Mouse (Mus musculus): Measurements from ENCODE around the gene Ap3b2. TPM values are rescaled to one million over a fixed set of nuclear protein-coding genes. Genes with fewer than 3 reads are reported as not detected.

Ap3b2 gene
- polyA plus RNA-seq, 1 experiment from 2014 or later = 0.24 TPM

DNA sequence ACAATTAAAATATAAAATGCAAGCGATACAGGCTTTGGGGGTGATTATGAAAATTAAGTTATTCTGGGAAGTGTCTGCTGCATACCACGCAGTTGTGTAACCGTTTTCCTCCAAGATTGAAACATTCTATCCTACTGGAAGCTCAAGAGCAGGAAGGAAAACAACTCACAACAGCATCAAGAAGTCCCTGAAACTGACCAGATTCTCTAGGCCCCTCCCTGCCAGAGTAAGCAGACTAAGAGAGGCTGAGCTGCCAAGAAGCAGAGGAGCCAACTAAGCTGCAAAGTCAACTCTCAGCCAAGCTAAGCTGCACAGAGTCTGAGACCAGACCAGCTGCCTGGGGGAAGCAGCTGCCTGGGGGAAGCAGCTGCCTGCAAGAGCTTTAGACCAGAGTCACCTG, 18.5 kb downstream of the Ap3b2 start:
- Histone ChIP-seq H3K4me3 (replicated peaks) (no peak overlapping the region), H3K27me3 (peaks cover 23% of the 10 kb centered on the region), H3K4me2 (no peak overlapping the region), H3K9me3 (replicated peaks) (no peaks in the 10 kb centered on the region), H3K27ac (no peak overlapping the region), H3K9ac (no peak overlapping the region), H3K4me1 (replicated peaks) (no peaks in the 10 kb centered on the region), H3K36me3 (no peaks in the 10 kb centered on the region)
- no peak for ATAC-seq (ENCODE audit: low read depth)
- WGBS (ENCODE audit: insufficient replicate concordance) = 60% methylated on average over 3 of the region's 3 CpGs
- DNase-seq = no peak

DNA sequence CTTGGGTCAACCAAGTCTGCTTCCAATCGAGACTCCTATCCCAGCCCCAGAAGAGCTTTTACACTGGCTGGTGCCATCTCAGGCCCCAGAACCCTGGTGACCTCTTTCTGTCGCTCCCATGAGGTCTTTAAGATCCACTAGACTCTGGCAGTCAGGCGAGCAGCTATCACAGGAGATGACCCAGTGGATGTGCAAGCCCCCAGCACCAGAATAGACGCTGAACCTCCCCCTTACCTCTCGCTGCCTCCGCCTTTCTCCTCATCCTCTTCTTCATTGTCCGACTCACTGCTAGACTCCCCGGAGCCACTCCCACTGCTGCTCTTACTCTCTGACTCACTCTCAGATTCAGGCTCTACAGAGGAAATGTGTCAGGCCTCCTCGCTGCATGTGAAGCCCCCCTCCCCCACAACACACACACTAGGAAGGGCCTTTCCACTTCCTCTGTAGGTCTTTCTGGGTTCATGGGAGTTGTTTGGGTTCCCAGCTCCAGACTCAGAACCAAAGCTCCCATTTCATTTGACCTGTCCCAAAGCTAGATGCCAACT, 28.7 kb downstream of the Ap3b2 start:
- H3K27me3 ChIP-seq = peaks cover 9% of the 10 kb centered on the region; the same call in 1 of the 2 replicates
- H3K27ac ChIP-seq = no peak overlapping the region
- no peak overlapping the region for H3K4me3 ChIP-seq (replicated peaks)
- H3K9ac ChIP-seq = no peak overlapping the region
- no peaks in the 10 kb centered on the region for H3K36me3 ChIP-seq
- 44% methylated on average over 9 of the region's 9 CpGs for WGBS (ENCODE audit: insufficient replicate concordance)
- no peaks in the 10 kb centered on the region for H3K4me1 ChIP-seq (replicated peaks)
- no peak for ATAC-seq (ENCODE audit: low read depth)
- no peak for DNase-seq
- H3K4me2 ChIP-seq = no peak overlapping the region
- H3K9me3 ChIP-seq (replicated peaks) = no peaks in the 10 kb centered on the region

DNA sequence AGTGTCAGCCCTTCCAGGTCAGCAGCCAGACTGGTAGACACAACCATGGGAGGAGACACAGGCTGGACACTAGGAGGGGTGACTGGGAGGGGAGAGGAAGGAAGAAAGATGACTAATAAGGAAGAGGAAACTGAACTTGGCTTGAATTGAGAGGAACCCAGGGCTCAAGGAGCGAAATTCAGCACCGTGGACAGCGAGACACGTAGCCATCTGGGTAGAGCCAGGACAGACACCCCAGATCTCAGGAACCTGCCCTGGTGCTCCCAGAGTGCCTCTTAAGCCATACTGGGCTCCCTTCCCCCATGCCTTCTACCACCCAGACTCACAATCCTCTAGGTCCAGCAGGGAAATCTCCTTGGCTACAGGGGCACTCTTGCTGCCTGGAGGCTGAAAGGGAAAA, 29.6 kb downstream of the Ap3b2 start:
- Histone ChIP-seq H3K4me1 (replicated peaks) (no peaks in the 10 kb centered on the region), H3K9ac (no peak overlapping the region), H3K27ac (no peak overlapping the region), H3K36me3 (no peaks in the 10 kb centered on the region), H3K27me3 (peaks cover 14% of the 10 kb centered on the region; the same call in 1 of the 2 replicates), H3K9me3 (replicated peaks) (no peaks in the 10 kb centered on the region), H3K4me3 (replicated peaks) (no peak overlapping the region), H3K4me2 (no peak overlapping the region)
- ATAC-seq (ENCODE audit: low read depth) = no peak
- DNase-seq = no peak
- 5% methylated on average over 4 of the region's 4 CpGs for WGBS (ENCODE audit: insufficient replicate concordance)

DNA sequence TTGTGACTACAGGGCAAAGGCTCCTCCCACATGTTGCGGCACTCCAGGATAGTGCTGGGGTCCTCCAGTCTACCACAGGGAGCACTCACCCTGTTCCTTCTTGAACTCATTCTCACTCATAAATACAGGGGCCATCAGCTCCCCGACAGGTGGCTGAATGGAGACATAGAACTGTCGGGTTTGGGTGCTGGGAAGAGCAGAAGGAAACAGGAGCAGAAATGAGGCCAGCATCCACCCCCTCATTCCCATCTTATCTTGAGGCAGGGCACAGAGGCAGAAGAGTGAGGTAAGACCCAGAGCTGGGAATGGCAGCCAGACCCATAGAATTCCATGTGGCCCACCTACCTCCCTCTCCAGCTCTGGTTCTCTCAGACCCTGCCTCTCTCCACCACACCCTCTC, 30.9 kb downstream of the Ap3b2 start:
- H3K27ac ChIP-seq = no peak overlapping the region
- peaks cover 27% of the 10 kb centered on the region for H3K27me3 ChIP-seq
- H3K4me3 ChIP-seq (replicated peaks) = no peak overlapping the region
- H3K4me2 ChIP-seq = no peak overlapping the region
- H3K9ac ChIP-seq = no peak overlapping the region
- H3K36me3 ChIP-seq = no peaks in the 10 kb centered on the region
- no peaks in the 10 kb centered on the region for H3K9me3 ChIP-seq (replicated peaks)
- H3K4me1 ChIP-seq (replicated peaks) = no peaks in the 10 kb centered on the region
- DNase-seq (no peak), ATAC-seq (ENCODE audit: low read depth) (no peak)
- WGBS (ENCODE audit: insufficient replicate concordance) = 64% methylated on average over 3 of the region's 3 CpGs

DNA sequence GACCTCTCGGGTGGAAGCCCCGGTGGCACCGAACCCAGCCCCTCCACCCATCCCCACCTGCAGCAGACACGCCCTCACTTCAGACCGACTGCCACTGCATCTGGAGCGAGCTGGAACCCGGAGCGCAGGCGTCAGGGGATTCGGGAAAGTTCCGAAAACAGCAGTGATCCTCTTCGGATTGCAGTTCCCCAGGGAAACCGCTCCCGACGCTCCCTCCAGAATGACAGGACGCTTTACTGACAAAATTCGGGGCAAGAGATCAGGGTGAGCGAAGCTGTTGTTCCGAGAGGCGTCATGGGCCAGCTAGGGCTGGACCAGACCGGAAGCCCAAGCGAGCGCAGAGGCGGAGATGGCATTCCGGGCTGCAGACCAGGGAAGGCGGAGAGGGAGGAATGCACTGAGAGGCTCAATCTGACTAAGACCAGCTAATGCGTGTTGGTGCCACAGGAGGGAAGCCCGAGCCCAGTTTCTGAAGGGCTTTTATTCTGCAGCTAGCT, 38.5 kb downstream of the Ap3b2 start, which contains the start of gene Cpeb1:
Cpeb1 (minus strand) TSS at position 311 of the 497 bp plus-strand sequence.
- no peaks in the 10 kb centered on the region for H3K36me3 ChIP-seq
- peak within 1 kb of the TSS; percentile 67 for H3K4me2 ChIP-seq
- DNase-seq = no peak
- no peak within 1 kb of the TSS for H3K27ac ChIP-seq
- peaks cover 82% of the 10 kb centered on the region for H3K27me3 ChIP-seq
- ATAC-seq (ENCODE audit: low read depth) = no peak
- H3K4me3 ChIP-seq (replicated peaks) = peak within 1 kb of the TSS; percentile 50
- H3K9me3 ChIP-seq (replicated peaks) = no peaks in the 10 kb centered on the region
- no peak within 1 kb of the TSS for H3K9ac ChIP-seq
- peaks cover 14% of the 10 kb centered on the region for H3K4me1 ChIP-seq (replicated peaks)
- WGBS (ENCODE audit: insufficient replicate concordance) = 3% methylated on average over 28 of the region's 28 CpGs

DNA sequence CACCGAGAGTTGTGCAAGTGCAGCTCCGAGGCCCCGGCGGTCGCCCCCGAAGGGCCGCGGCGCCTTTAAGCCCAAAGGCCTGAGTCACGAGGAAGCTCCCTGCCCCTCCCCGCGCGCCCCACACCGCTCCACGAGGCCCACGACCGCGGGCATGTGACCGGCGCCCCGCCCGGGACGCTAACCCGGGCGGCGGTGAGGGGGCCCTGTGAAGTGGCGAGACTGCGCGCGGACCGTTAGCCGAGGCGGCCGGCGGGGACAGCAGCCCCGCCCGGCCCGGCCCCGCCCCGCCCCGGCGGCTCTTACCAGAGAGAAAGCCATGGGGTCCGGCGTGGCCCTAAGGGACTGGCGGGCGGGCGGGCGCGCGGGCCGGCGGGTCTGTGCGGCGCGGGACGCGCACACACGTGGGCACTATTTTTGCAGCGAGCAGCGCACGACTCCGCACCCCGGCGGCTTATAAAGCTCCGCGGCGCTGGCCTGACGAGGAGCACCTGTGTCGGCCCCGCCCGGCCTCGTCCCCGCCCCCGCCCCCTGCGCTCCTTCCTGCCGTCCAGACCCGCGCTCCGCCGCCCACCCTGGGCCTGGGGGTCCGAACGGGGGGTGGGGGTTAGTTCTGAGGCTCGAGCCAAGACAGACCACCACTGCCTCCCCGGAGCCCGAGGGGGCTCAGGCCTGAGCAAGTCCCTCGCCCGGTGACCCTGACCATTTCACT, 39.2 kb downstream of the Ap3b2 start:
- Histone ChIP-seq H3K4me3 (replicated peaks) (peak overlapping the region; percentile 50), H3K9ac (no peak overlapping the region), H3K36me3 (no peaks in the 10 kb centered on the region), H3K27me3 (peaks cover 84% of the 10 kb centered on the region), H3K27ac (no peak overlapping the region), H3K4me1 (replicated peaks) (peaks cover 14% of the 10 kb centered on the region), H3K9me3 (replicated peaks) (no peaks in the 10 kb centered on the region), H3K4me2 (peak overlapping the region; percentile 67)
- no peak for DNase-seq
- WGBS (ENCODE audit: insufficient replicate concordance) = 1% methylated on average over 70 of the region's 87 CpGs
- ATAC-seq (ENCODE audit: low read depth) = 0 out of 2 replicates have a peak, but pooled peaks have one; percentile 7

GRCm38 (mm10) chr7:81453443-81454274, 40.1 kb downstream of the Ap3b2 start:
- 6% methylated on average over 83 of the region's 84 CpGs for WGBS (ENCODE audit: insufficient replicate concordance)
- no peak for ATAC-seq (ENCODE audit: low read depth)

DNA sequence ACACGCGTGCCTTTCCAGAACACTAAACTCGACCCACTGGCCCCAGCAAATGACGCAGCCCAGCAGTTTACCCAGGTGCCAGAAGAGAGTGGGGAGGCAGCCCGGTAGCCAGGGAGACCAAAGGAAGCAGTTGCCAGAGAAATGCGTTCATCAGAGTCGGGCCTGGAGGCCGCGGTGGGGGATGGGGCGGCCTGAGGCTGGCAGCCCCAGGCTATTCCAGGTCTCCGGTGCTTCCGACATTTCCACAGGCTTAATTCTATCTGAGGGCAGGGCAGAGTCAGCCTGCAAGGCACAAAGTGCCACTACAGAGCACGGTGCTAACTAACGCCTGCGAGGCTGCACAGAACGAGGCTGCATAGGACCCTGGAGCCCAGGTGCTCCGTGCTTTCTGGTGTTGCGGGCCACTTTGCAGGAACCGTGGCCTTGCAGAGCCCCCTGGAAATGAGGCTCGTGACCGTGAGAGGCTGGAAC, 40.7 kb downstream of the Ap3b2 start:
- Histone ChIP-seq H3K4me3 (replicated peaks) (no peak overlapping the region), H3K4me1 (replicated peaks) (peaks cover 14% of the 10 kb centered on the region), H3K4me2 (0 out of 2 replicates have a peak overlapping the region, but pooled peaks have one; percentile 67), H3K27me3 (peaks cover 76% of the 10 kb centered on the region), H3K9ac (no peak overlapping the region), H3K36me3 (no peaks in the 10 kb centered on the region), H3K9me3 (replicated peaks) (no peaks in the 10 kb centered on the region), H3K27ac (no peak overlapping the region)
- no peak for DNase-seq
- no peak for ATAC-seq (ENCODE audit: low read depth)
- WGBS (ENCODE audit: insufficient replicate concordance) = 8% methylated on average over 21 of the region's 21 CpGs

More at GRCm38 (mm10) chr7:81453443-81454274, 40.1 kb downstream of the Ap3b2 start:
- H3K9me3 ChIP-seq (replicated peaks) = no peaks in the 10 kb centered on the region
- peak overlapping the region; percentile 67 for H3K4me2 ChIP-seq
- no peaks in the 10 kb centered on the region for H3K36me3 ChIP-seq
- H3K9ac ChIP-seq = no peak overlapping the region
- peaks cover 14% of the 10 kb centered on the region for H3K4me1 ChIP-seq (replicated peaks)
- H3K27ac ChIP-seq = no peak overlapping the region
- H3K4me3 ChIP-seq (replicated peaks) = peak overlapping the region; percentile 50
- DNase-seq = no peak
- H3K27me3 ChIP-seq = peaks cover 82% of the 10 kb centered on the region

MicroRNA genes within 50 kb of the gene (microRNA counts, 519-probe panel; counts per million panel counts)
- microRNA mmu-miR-1839-3p (114 counts per million), microRNA mmu-miR-1839-5p (3,861 counts per million, percentile 29 among the panel's probes with 10 or more counts)

Other genes with a start within 250 kb of the Ap3b2 start
- gene Rps17, start 148.7 kb downstream of the Ap3b2 start, polyA plus RNA-seq (2015; fragmentation: Nextera tagmentation; extraction: Ambion mirVana) = 979 and 995 TPM in 2 replicates
- 0.15 and 0.20 TPM in 2 replicates for gene Cpeb1, start 38.5 kb downstream of the Ap3b2 start, polyA plus RNA-seq (2015; fragmentation: Nextera tagmentation; extraction: Ambion mirVana)
- gene BC048679, start 4.4 kb upstream of the Ap3b2 start, polyA plus RNA-seq (2015; fragmentation: Nextera tagmentation; extraction: Ambion mirVana) = not detected in 2 replicates
- gene Fsd2, start 73.0 kb upstream of the Ap3b2 start, polyA plus RNA-seq (2015; fragmentation: Nextera tagmentation; extraction: Ambion mirVana) = 0.06 and 0.15 TPM in 2 replicates
- 4.0 and 4.5 TPM in 2 replicates for gene Whamm, start 77.3 kb upstream of the Ap3b2 start, polyA plus RNA-seq (2015; fragmentation: Nextera tagmentation; extraction: Ambion mirVana)
- 5.7 and 6.3 TPM in 2 replicates for gene Homer2, start 213.6 kb upstream of the Ap3b2 start, polyA plus RNA-seq (2015; fragmentation: Nextera tagmentation; extraction: Ambion mirVana)